Mouse (Mus musculus) left cerebral cortex, adult 11 months (tissue): ENCODE data around the gene Gsap.
"Not testable (repeated sequence)": the region's sequence is repeated elsewhere in the genome, so short reads cannot be mapped to it uniquely, and the experiment has no call there.

Experiments
- DNase-seq: peaks from one replicate; pipeline ENCODE4 v3.0.0; 2022; ENCODE audit warnings: low spot score

Gene Gsap

DNA sequence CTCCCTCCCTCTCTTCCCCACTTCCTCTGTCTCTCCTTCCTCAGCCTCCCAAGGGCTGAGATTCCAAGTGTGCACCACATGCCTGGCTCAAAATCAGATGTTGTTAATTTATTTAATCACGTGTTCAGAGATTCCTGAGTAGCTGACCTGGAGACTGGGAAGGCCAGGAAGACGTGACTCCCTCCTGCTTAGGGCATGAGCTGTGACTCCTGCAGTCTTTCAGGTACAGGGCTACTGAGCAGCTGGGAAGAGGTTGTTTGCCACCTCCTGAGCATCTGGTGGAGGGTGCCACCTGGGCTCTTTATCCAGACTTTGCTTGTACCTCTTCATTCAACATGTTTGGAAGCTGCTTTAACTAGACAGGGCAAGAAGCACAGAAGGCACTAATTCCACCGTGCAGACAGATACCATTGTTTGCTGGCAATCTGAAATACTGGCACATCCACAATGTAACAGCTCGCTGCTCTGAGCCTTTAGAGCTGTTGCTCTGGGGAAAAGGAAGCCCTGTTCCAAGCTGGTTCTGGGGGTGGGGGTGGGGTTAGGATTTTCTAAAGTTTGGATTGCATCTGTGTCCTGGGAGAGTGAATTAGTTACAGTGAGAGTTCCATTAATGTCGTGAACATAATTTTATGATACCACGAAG lies 75.3 kb downstream of the Gsap start:
- no peak for DNase-seq

DNA sequence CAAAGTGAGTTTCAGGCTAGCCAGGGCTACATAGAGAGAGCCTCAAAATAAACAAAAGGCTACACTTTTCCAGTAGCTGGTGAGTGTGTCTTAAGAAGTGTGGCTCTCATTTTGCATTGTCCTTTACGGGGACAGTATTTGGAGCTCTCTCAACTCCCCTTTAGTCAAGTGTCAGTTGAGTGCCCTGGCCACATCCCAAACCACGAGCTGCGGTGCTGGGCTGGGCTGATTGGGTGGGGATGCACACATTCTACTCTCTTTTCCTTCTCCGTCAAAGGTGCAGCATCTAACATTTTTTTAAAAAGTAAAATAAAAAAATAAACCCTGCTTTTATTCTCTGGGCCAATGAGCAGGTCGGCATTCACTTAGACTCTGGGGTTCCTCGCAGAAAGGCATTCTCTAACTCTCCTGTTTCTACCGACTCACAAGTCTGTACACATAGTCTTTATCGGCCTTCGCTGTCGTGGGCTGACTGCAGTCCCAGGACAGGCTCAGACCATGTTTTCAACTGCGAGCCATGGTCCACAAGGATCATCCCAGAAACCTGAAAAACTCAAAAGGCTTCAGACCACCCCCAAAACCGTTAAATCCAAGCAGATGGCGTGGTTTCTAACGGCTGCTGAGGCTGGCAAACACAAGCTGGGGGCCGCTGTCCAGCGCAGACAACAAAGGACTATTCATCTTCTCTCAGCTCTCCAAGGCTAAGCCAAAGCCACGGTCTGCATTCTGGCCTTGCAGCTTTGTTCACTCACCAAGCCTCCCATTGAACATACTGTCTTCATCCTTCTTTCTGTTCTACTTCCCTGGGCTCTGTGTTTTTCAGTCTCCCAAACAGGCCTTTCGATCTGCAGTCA lies 77.4 kb downstream of the Gsap start:
- no peak for DNase-seq

DNA sequence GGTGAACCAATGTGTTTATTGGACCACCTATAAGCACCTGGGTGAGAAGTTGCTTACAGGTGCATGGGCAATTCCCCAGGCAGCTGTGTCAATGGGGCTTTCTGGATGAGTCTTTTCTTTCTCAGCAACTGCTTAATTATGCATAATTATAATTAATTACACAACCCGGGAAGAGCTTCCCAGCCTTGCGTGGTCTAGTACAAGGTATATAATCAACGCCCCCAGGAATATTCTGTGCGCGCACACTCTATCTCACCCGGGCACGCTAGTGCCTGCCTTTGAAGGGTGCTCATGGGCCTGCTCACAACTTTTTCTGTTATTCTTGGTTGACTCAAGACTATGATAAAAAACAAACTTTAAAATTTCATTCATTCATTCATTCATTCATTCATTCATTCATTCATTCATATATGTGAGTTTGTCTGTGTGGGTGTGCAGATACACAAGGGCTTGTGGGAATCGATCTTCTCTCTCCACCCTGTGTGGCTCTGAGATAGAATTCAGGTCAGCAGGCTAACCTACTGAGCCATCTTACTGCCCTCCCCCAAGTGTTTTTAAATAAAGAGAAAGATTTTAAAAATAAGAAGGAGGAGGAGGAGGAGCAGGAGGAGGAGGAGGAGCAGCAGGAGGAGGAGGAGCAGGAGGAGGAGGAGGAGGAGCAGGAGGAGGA lies 78.4 kb downstream of the Gsap start:
- no peak for DNase-seq

- peak; percentile 62 for DNase-seq
Measured at GRCm38 (mm10) chr5:21265049-21265448, 79.0 kb downstream of the Gsap start.

GRCm38 (mm10) chr5:21267090-21267489 lies 81.0 kb downstream of the Gsap start:
- no peak for DNase-seq

- no peak for DNase-seq
Measured at GRCm38 (mm10) chr5:21269446-21269845, 83.4 kb downstream of the Gsap start.

GRCm38 (mm10) chr5:21270756-21271155 lies 84.7 kb downstream of the Gsap start:
- no peak for DNase-seq

DNA sequence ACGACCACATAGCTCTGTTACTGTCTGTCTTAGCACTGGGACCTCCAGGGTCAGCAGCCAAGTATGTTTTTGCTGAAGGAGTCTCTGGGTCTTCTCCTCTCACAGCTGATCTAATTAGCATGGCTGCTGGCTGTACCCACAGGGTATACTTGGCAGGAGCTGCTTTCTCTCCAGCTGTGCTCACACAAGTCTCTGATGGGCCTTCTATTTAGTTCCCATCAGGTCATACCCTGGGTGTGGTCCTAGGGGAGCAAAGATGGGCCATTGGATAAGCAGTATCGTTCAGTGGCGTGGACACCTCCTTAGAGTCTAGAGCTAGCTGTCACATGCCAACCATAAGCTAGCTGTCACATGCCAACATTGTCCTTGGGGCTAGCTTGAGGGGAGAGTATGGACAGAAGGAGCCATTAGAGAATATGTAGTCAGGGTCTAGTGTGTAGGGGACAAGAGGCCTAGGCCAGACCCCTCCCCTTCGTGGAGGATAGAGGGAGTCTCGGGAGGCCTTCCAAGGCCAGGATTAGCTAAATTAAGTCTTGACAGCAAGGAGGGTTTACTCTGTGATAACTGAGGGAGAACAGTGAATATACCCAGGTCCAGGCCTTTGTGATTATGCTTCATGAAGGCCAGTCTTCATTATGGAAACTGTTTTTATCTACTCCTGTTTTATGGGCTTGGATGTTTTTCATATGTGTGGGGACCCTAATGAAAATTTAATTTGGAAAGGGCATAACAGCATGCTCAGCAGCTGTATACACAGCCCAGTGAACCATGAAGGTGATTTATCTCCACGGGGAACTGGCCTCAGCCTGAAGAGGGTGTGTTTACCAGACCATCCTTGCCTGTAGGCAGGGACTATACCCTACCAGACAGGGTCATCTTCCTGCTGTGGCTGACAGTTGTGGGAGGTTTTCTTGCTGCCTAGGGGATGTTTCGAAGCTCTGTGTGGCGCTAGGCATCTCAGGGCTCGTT lies 85.6 kb downstream of the Gsap start:
- no peak for DNase-seq

GRCm38 (mm10) chr5:21277685-21278084 lies 91.6 kb downstream of the Gsap start:
- DNase-seq = not testable (repeated sequence)

DNA sequence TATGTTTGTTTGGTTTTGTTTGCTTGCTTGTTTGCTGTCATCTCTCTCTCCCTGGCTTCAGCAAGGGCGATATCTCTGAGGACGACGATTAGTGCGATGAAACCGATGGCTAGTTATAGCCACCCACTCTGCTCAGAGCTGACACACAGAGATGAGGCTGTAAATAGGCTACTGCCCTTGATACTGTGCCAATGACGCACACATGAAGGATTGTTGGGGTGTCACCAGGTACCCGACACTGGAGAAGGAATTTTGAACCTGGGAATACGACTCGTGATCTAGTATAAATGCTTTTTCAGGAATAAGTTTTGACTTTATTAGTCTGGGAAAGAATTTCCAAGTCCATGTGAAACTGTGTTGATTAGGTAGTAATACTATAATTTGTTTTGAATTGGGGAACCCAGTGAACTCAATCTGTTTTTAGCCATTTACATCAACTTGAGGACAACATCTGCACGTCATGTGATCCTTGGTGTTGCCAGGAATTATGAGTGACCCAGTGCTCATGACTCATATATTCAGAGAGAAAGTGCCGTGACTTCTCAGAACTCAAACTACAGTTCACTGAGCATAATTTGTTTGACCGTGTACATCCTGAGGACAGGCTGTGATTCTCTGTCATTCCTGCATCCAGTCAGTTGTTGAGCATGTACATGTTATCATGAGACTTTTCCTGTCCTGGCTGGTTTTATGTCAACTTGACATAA lies 97.5 kb downstream of the Gsap start:
- no peak for DNase-seq

GRCm38 (mm10) chr5:21288658-21289435 lies 102.8 kb downstream of the Gsap start:
- DNase-seq = no peak

DNA sequence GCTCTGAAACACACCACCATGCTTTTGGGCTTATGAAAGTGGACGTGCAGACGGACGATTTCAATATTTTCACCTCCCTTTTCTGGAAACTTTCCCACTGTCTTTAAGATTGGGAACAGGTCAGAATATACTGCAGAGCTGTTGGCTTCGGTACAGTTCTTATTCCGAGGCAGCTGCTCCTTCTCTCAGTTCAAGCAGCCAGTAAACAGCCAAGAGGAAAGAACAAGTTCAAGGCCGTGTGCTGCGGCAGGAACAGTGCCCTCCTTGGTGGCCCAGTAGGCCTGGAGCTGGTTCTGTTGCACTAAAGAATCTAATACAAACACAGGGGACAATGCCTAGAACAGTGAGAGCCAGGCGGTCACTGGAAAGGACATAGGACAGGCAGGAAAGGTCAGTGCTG lies 104.5 kb downstream of the Gsap start:
- DNase-seq = no peak

GRCm38 (mm10) chr5:21295683-21296082 lies 109.6 kb downstream of the Gsap start:
- no peak for DNase-seq

DNA sequence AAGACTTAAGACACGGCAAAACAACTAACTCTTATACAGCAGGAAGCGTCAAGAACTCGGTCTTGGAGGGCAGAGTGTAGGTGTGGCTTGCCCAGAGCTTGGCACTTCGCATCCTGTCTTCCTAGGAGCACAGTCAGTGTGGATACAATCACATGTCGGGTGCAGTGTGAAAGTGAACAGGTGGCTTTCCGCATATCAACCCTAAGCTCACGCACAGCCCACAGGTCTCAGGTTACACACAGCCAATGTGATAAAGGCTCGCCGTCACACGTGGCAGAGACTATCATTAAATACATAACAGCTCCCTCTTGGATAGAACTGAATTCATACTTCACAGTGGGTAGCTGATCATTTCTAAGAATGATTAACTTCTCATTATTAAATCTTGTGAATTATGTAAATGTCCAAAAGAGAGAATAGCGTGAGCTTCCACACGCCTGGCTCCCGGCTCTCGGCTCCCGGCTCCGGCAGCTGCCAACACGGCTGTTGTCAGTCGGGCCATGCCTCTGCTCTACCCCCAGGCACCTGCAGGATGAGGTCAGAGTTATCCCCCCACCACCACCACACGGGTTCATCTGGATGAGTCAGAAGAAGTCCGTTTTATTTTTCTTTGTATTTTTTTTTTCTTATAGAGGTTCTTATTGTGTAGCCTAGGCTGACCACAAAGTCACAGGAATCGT lies 113.2 kb downstream of the Gsap start:
- DNase-seq = no peak

DNA sequence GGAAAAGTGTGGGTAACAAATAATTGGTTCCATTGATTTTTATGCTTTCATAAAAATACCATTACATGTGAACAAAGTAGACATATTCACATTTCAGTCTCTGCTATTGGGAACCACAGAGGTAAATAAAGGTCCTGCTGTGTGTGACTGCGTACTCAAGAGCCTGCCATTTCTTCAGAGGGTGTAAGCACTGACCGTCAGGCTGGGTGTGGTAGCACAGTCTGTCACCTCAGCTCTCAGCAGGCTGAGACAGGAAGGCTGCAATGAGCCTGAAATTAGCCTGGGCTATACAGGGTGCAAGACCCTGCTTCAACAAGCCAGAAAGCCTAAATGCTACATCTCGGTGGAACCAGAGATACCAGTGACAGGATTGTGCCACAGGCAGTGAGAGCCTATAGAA lies 114.0 kb downstream of the Gsap start:
- no peak for DNase-seq

GRCm38 (mm10) chr5:21301011-21301410 lies 115.0 kb downstream of the Gsap start:
- DNase-seq = no peak

GRCm38 (mm10) chr5:21307165-21307564 lies 121.1 kb downstream of the Gsap start:
- no peak for DNase-seq

GRCm38 (mm10) chr5:21314696-21315095 lies 128.6 kb downstream of the Gsap start:
- DNase-seq = no peak

DNA sequence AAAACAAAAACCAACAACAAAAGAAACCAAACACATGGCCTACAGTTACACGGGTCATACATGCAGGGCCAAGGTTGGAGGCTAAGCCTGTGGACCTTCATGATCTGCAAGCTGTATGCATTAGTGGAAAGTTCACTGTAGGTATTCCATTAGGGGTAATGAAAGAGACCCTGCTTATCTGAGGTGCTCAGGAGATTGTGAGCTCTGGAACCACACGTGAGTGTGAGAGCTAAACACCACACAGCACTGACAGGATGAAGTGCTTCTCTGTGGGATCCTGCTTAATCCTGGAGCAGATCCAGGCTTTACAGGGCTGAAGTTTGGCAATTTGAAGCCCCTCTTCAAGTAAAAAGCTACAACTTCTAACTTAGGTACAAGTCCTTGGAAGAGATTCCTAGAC lies 134.1 kb downstream of the Gsap start:
- DNase-seq = no peak

DNA sequence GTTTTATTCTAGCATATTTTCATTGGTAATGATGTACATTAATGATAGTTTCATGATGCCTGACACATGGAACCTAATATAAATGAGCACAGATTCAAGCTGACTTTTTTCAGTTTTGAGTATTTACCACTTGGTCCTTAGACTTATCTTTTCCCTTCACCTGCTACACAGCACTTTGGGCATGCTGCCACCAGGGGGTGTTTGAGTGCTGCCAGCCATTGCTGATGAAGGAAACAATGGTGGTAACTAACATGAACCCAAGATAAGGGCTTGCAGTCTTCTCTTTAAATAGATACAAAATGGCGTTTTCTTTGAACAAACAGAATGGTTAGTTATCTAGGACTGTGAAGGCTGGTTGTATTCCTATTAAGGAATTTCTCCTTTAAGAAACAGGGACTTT lies 140.4 kb downstream of the Gsap start:
- no peak for DNase-seq
